Mouse (Mus musculus) heart, postnatal 0 days (tissue): ENCODE measurements around the gene Pdzd8.

ENCODE experiments used
- CTCF ChIP-seq: IDR thresholded peaks from 2 replicates; pipeline ENCODE4 v1.5.1; 2016; ENCODE audit warnings: antibody characterized with exemption, control low read depth, low read depth
- EP300 ChIP-seq: IDR thresholded peaks from 2 replicates; pipeline ENCODE4 v1.6.1; 2016; ENCODE audit warnings: antibody characterized with exemption, low read depth

GRCm38 (mm10) chr19:59367892-59368291 is 22.3 kb upstream of the Pdzd8 start:
- TF ChIP-seq CTCF (no peak), EP300 (no peak)
